Mouse (Mus musculus) heart, postnatal 14 days (tissue): Measurements from ENCODE around the gene Tor1aip1. TPM values are rescaled to one million over a fixed set of nuclear protein-coding genes. Genes with fewer than 3 reads are reported as not detected.

Source experiments
- DNase-seq, 2 experiments: peaks; one replicate each; pipeline ENCODE4 v3.0.0; 2021 to 2022
- intact Hi-C: fragments of 180-260 bp; cut with DNase I; formaldehyde crosslinking; loops from one replicate; pipeline ENCODE4 v1.15.1; 2025
- total RNA-seq, 2 experiments: library from RNA; stranded (reverse); gene quantifications; 2 replicates each; pipeline ENCODE4 v1.2.3; 2021

The Tor1aip1 gene
- total RNA-seq, 2 experiments from 2014 or later, result 70.8 to 74.8 TPM

DNA sequence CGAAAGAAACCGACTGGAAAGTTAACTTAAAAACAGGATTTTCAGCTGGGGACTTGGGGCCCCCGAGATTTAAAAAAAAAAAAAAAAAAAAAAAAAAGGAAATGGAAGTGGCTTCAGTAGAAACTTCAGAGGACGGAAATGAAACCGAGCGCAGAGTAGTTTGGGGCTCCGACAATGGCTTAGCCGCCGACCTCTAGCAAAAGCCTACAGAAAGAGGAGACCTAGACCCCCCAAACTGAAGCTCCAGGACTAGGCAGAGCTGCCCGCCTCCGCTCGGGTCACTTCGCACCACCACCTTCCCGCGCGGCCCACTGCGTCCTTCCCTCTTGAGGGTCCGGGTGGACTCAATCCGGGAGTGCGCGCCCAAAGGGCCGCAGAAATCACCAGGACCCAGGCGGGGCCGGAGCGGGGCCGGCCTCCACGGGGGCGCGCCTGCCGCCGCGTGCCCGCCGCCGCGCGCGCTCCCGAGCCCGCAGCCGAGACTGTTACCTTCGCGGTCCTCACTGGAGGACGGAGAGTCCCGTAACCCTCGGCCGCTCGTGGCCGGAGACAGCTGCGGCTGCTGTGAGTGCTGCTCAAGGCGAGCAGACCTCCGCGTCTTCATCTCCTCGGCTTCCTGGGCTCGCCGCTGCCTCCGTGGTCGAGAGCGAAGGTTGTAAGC, 881 bp downstream of the Tor1aip1 start, which contains the start of gene Tor1aip2:
Tor1aip2 (plus strand) TSS at position 135 of the 661 bp plus-strand sequence.
- intact Hi-C loops, result no loop called here
- peak; percentile 78 to 85 for DNase-seq

DNA sequence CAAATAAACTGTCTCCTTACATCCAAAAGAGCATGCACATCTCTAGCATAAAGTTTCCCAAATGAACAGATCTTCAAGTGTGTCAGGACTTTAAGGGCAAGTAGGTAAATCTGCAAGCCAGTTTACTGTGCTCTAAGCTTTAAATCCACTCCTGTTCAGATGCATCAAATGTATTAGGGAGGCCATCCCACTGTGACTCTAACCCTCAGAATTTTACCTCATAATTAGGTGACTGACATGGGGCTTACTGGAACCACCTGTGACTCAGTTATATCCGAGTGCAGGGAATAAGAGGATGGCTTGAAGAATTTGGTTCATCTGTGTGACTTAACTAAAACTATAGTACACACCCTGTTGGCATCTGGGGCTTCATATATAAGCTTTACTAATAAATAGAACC, 1.6 kb downstream of the Tor1aip1 start:
- intact Hi-C loops, result loop anchor here (5.0 kb wide), 1 partner anchor 62 kb away; the partner anchor contains the start of gene Cep350
- no peak for DNase-seq

DNA sequence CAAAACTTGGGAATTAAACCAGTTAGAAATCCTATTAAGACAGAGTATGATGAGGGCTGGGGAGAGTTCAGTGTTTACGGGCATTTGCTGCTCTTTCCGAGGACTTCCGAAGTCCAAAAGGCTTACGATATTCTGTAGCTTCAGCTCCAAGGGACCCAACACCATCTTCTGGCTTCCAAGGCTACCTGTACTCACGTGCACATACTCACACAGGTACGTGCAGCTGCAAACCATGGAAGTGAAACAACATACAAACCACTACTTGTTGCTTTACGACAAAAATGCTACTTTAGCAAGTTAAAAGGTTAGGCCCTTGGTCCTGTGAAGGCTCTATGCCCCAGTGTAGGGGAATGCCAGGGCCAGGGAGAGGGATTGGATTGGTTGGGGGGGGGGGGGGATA, 2.4 kb downstream of the Tor1aip1 start:
- intact Hi-C loops, result loop anchor here (5.0 kb wide), 1 partner anchor 62 kb away; the partner anchor contains the start of gene Cep350
- no peak for DNase-seq

DNA sequence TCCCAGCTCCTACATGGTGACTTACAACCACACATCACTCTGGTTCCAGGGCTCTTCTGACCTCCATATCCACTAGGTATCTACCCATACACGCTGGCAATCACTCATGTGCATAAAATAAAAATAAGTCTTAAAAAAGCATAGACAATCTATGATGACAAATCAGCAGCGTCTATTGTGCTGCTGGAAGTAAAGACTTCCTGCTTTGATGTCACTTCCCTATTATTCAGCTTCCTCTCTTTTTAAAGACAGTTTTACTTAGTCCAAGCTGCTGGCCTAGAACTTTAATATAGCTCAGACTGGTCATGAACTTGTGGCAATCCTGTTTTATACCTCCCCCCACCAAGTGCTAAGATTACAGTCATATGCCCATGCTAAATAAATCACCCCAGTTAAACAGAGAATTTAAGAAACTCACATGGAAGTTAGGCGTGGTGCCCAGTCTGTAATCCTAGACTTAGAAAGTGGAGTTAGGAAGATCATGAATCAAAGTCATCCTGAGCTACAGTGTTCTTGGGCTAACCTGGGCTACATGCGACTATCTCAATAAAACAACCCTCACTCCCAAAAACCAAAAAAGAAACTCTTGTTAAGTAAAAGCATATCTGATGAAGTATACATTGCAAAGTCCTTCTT, 7.8 kb downstream of the Tor1aip1 start:
- intact Hi-C loops, result no loop called here
- no peak for DNase-seq

DNA sequence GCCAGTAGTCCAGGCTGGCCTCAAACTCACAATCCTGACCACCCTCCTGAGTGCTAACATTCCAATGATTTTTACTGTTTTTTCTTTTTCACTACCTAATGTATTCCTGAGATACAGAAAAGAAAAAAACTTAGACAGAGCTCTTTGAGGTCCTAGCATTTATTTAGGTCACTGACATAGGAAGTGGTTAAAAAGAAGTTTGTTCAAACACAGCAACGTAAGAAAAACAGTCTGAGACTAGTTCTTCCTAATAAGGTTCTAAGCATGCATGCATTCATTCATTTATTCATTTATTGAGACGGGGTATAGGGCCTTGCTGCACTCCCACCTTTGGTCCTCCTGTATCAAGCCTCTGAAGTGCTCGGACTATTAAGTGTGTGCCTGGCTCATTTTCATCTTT, 8.4 kb downstream of the Tor1aip1 start:
- DNase-seq, result no peak
- intact Hi-C loops, result no loop called here

DNA sequence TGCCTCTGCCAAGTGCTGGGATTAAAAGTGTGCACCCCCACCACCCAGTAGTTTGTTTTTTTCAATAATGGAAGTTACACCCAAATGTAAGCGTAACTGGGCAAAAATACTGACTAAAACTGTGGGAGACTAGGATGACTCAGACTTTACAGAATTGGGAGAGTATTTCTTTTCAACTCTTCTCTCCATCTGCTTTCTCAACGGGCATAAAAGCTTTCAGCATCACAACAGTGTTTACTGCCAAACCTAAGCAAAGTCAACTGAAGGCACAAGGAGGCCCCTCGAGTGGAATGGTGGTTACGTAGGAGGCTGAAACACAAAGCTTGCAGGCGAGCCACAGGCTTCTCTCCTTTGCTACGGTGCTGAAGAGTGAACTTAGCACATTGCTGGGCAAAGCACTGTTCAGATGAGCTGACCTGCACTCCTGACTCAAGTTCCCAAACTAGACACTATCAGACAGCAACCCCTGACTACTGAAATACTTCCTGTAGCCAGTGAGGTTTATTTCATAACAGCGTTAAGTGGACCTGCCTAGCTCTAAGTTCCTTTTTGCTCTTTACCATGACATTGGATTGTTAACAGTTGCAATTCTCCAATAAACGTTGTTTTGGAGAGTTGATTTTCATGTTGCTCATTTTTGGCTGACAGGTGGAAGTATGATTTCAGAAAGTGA, 11.3 kb downstream of the Tor1aip1 start:
- intact Hi-C loops, result no loop called here
- DNase-seq, result no peak

DNA sequence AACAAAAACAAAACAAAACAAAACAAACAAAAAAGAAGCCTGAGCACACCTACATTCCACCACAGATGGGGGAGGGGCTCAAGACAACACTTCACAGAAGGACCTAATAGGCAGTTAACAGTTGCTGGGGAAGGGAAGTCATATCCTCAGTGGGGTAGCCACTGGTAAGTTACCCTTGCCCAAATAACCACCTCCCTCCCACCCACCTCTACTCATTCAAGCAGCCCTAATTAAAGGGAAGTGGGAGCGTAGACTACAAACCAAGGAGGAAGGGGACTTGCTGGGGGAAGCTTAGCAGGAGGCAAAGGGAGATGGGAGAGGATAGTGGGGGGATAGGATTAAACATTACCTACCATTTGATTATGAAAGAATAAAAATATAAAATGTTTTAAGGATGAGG, 15.9 kb downstream of the Tor1aip1 start:
- no peak for DNase-seq
- intact Hi-C loops, result no loop called here

DNA sequence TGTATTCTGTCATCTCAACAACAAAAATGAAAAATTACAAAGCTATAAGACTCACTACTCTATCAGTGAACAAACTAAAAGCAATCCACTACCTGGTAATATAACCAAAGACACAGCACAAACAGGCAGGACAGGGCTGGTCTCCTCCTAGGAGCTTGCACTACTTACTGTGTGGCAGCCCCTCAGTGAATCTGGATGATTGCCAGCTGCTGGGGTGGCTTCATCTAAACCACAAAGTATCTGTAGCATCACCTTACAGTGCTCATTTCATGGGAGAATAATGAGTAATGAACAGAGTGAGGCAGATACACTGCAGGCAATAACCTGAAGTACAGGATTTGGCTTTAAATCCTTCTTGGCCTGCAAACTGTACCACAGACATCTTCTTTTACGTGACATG, 16.5 kb downstream of the Tor1aip1 start:
- intact Hi-C loops, result no loop called here
- no peak for DNase-seq

DNA sequence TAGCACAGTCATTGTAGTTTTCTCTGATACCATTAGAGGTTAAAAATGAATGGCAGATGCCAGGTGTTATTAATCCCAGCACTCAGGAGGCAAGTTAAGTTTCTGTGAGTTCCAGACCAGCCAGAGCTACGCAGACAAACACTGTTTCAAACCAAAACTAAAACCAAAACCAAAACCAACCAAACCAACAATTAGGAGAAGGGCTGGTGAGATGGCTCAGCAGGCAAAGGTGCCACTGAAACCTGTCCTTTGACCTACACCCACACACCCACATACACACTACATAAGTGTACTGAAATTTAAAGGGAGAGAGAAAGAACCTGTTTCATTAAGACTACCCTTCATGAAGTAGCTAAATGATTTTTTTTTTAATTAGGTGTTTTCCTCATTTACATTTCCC, 27.3 kb downstream of the Tor1aip1 start:
- DNase-seq, result no peak
- intact Hi-C loops, result no loop called here

DNA sequence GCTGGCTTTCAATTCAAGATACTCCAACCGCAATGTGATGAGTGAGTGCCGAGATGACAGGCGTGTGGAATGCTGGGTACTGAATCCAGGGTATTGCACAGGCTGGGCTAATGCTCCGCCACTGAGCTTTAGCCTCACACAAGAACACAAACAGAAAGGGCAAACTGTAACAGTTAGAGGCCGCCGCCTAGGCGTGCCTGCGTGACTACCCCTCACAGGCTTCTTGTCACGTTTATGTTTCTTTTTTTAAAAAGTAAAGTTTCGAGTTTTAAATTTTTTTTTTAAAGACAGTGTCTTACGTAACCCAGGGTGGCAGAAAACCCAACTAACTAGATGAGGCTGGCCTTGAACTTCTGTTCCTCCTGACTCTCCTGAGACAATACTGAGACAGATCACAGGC, 30.4 kb downstream of the Tor1aip1 start:
- no peak for DNase-seq
- intact Hi-C loops, result no loop called here

DNA sequence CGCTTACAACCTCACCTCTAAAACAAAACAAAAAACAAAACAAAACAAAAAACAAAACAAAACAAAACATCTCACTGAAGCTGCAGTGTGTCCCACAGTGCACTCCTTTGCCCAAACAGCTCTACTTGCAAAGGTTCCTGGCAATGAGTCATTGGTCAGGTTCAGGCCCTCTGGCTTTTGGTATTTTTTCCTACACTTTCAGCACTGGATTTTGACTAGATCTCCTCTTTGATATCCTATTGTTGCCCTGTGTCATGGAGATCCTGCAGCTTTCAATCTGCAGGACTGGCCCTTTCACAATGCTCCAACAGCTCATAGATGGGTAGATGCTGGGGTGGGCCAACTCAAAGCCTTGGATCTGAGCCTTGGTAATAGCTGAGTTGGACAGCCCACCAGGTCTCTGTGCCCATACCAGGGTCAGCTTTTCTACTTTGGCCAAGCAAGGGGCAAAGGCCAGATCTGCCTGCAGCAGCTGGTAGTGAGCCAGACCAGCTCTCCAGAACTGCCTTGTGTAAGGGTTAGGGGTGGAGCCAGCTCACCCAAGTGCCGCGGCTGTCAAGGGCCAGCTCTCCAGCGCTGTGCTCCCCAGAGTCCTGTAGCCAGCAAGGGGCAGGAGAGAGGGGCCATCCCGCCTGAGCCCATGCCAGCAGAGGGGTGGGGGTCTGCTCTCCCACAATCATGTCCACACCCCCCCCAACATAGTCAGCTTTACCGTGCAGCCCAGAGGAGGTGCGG, 32.9 kb downstream of the Tor1aip1 start:
- intact Hi-C loops, result no loop called here

DNA sequence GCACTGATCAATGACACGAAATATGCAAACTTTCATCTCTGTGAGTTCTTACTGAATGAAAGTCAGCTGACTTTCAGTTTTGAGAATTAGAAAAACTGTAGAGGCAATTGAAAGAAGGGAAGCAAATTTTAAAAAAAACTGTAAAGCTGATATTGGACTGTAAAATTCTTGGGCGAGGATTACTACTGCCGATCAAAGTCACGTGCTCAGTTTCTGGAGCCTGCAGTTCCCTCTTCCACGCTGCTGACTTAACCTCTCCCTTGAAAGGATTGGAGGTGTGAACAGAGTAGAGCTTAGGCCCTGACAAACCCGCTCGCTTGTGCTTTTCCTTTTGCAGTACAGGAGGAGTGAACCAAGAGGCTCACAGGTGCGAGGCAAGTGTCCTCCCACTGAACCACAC, 33.9 kb downstream of the Tor1aip1 start:
- no peak for DNase-seq
- intact Hi-C loops, result no loop called here

More for the DNA sequence above, 32.9 kb downstream of the Tor1aip1 start:
- peak; percentile 4 to 13 for DNase-seq

DNA sequence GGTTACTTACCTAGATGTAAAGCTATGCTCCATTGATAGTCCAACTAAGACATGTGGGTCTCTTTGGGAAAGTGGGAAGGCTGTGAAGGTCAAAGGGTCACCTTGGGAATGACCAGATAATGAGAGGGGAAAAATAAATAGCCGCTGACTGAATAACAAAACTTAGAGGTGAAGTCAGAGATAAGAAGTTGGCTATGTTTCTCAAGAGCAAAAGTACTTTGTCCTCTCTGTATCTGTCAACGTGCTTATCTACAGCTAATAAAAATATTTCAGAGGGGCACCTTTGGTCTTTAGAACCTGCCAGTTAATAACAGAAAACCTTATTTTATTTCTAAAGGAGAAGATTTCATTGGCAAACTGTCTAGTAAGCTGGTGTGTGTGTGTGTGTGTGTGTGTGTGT, 40.7 kb downstream of the Tor1aip1 start:
- intact Hi-C loops, result no loop called here
- DNase-seq, result no peak

DNA sequence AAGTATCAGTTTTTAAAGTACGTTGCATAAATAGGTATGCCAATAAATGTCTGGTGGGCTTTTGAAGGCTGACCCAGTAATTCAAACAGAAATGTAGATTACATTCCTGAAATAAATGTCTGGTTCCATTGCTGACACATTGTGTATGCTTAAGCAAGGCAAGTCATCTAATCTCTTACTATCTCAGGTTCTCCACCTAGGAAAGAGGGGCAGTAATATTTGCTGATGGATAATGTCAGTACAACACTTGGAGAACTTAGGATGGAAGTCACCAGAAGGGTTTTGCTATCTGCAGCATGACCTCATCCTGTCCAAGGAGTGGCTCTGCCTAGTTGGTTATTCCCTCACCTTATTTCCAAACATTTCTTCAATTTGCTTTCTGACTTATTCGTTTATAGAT, 41.8 kb downstream of the Tor1aip1 start:
- intact Hi-C loops, result no loop called here
- no peak for DNase-seq

DNA sequence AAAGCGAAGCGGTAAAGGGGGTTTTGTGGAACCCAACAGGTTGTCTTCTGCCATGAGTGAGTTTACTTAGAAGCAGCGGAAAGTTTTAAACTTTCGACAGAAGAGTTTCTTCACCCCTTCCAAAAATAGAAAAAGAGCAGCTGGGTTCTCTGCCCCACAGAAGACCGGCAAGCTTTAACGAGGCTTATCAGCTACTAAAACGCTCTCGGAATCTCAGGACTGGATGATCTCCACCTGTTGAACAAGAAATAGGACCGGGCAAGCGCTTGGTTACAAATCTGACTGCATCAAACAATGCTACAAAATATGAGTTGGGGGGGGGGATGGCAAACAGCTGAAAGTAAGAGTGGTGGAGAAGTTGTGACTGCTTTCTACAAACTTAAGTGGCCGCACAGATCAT, 45.9 kb downstream of the Tor1aip1 start:
- intact Hi-C loops, result no loop called here
- DNase-seq, result no peak

DNA sequence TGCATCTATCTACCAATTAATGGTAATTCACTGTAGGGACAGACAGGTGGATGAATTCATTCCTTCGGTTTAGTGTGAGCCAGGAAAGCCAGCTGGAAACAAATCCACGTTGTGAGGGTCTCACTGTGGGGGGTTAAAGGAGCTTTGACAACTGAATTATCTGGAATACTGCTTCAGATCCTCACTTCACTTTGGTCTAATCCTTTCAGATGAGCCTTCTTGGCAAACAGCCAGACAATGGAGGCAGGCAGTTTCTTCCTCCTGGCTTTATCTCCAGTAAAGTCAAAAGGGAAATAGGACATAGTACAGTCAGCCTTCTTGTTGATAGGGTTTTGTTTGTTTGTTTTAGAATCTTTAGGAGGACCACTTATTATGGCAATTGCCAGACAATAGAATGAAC, 46.9 kb downstream of the Tor1aip1 start:
- peak in 1 of 2 experiments; percentile 19 for DNase-seq
- intact Hi-C loops, result no loop called here

DNA sequence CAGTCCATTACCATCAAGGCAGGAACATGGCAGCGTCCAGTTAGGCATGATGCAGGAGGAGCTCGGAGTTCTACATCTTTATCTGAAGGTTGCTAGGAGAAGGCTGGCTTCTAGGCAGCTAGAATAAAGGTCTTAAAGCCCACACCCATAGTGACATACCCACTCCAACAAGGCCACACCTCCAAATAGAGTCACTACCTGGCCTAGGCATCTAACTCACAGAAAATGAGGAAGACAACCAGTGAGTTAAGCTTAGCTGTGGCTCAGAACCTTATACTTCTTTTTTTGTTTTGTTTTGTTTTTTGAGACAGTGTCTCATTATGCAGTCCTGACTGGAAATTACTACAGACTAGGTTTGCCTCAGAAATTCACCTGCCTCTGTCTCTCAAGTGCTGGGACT, 48.7 kb downstream of the Tor1aip1 start:
- intact Hi-C loops, result no loop called here

DNA sequence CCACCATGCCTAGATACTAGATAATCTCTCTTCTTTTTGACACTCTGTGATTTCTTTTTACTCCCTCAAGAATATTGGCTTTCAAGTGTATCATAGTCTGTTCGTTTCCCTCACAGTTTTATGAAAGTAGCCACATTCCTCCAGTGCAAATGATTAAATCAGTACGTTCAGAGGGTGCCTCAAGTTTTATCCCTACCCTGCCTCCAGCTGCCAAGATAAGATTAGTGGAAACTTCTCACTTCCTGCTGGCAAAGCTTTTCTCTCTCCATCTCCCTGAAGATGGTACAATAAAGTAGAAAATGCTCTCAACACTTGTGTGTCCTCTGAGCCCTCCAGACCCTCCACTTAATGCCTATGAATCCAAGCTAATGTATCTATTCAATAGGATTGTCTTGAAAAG, 61.3 kb downstream of the Tor1aip1 start:
- intact Hi-C loops, result loop anchor here (5.0 kb wide), 1 partner anchor 57 kb away; no protein-coding TSS in a partner anchor

More for the DNA sequence above, 48.7 kb downstream of the Tor1aip1 start:
- DNase-seq, result no peak

DNA sequence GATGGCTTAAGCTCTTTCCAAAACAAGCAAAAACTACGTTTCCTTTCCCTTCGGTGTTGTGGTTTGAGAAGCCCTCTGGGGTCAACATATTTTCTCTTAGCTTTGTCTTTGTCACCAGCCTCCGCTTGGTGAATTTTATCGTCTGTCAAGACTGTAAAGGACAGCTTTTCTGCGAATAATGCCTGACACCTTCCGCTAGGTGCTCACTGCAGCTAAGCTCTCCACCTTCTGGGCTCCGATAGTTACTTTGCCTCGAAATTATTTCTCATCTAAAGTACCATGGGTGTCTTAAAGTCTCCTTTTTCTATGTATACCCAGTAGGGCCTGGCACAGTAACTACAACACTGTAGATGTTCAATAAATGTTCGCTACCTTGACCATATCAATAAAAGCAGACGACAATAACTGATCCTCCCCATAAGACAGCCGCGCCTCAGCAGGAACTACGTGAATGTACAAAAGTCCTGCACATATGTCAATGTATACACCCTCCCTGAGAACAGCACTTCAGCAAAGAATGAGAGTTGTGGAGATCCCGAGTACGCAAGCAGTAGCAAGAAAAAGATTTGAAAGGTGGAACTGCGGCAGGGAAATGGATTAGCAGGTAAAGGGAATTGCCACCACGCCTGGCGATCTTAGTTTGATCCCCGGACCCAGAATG, 62.4 kb downstream of the Tor1aip1 start:
- intact Hi-C loops, result loop anchor here (5.0 kb wide), 1 partner anchor 58 kb away; no protein-coding TSS in a partner anchor
- DNase-seq, result peak; percentile 4 to 11

More for the DNA sequence above, 61.3 kb downstream of the Tor1aip1 start:
- DNase-seq, result no peak

DNA sequence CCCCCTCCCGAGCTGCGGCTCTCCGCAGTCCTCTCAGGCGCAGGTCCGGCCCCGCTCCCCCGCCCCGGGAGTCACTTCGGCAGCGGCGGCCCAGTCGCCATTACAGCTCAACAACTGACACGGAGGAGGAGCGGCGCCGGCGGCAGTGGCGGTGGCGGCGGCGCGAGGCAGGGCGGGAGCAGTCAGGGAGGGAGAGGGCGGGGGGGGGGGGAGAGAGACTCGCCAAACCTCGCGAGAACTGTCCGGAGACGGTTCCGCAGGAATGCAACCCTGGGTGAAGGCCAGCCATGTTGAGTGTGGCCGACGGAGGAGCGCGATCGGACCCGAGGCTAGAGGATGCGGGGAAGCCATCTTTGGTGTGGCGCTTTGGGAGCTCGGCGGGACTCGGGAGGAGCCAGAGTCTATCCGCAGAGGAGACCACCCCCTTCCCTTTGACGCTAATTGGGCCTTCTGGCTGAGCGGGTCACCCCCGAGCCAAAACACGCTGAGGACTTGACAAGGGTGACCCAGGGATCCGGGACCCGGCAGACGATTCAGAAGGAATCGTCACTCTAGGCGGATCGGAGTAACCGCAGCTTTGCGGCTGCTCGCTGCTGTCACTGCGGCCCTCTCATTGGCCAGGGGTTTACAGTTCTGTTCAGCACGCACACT, 63.1 kb downstream of the Tor1aip1 start, which contains the start of gene Cep350:
Cep350 (minus strand) TSS at position 188 of the 651 bp plus-strand sequence.
- DNase-seq, result peak; percentile 96
- intact Hi-C loops, result loop anchor here (5.0 kb wide), 1 partner anchor 59 kb away; no protein-coding TSS in a partner anchor
